Mouse (Mus musculus): ENCODE measurements at regions not wholly inside any gene's neighbourhood (a gene's known extent, or its start where the extent isn't known, plus 50 kb on each side); places are given as distances from the start of the nearest gene placed in this dataset.

DNA sequence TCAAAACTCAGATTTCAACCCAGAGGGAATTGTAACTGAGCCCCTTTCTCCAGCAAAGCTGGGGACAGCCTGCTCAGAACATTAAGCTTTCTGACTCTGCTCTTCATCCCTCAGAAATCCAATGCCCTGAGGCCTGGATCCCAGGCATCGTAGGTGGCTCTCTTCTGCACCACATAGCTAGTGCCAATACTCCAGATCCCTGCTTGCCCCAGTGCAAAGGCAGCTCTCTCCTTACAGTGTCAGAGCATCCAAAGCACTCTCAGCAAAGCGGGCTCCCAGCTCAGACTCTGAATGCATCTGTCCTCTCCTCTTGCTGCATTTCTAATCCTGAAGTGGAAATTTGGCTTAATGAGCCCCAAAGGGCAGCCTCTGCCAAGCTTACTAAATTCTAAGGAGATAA is 59.4 kb upstream of the Ddit4l start:
- no peak for DNase-seq (ENCODE audit: low read depth, low spot score)

DNA sequence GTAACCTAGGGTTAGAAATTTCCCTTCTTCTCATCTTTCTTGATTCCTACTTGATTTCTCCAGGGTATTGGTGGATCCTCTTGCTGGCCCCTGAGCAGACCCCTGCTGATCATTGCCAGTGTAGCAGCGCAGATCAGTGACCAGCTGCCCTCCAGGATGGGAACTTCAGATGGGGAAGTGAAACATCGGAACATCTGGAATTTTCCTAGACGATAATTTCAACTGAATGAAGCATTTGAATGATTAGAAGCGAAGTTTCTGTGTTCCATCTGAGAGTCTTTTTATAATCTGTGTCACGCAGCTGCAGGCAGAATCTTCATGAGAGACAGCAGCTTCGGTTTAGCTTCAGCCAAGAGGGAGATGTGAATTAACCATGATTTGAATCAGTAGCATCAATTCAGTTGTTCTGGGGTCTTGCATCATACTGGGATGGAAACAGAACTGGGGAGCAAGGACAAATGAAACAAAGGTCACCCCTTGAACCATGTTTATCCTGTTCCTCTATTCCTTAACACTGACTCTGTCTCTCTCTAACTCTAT is 57.8 kb upstream of the Ddit4l start:
- DNase-seq (ENCODE audit: low read depth, low spot score), result no peak

DNA sequence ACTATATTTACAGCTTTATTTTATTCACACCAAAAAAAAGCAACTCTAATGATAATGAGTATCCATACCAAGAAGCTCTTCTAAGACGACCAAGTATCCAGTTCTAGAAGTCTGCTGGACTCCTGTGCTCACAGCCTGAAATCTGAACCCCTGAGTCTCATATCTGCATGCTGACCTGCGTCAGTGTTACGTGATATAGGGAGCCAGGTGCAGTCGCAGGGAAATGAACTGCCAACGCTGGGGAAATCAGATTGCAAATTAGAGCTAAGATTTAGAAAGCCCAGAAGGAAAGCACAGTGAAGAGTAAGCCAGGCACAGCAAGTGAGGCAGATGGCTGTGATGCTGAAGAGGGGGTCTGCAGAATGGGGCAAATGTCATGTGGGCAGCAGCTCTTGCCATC is 57.1 kb upstream of the Ddit4l start:
- DNase-seq (ENCODE audit: low read depth, low spot score), result no peak

DNA sequence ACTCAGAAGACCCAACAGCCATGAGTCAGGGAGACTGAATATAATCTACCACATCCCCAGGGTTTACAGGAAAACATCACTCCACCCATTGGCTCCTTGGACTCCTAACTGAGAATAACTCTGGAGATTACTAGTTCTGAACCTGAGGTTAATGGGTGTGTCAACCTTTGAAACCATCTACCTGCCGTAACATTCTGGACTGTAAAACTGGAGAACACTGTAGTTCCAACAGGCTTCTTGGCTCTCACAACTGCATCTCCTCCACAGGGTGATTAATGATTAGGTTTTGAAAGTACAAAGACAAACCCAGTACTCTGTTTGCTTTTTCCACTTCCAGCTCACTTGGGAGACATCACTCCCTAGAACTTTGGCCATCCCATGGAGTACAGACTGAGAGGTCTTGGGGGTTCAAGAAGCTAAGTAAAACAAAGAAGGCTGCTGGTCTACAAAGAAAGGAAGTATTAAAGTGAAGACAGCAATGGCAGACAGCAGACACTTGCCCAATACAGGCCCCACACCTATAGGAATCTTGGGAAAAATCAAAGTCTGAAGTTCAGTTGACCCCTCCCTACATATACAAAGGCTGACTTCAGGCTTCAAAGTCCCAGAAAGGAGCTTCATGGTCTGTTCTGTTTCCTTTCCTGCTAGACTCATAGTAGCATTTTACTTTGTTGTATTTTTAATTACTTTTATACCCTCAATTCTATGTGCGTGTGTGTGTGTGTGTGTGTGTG is 52.7 kb upstream of the Ddit4l start:
- DNase-seq (ENCODE audit: low read depth, low spot score), result no peak

All from telencephalon, adult 2 months (tissue).